Mouse (Mus musculus) spleen, postnatal 4 days (tissue): ENCODE measurements around the gene Nsg2.

Experiments
- DNase-seq, 2 experiments: peaks; one replicate each; pipeline ENCODE4 v3.0.0; 2022; ENCODE audit warnings: low spot score in 2 of 2

Gene Nsg2

GRCm38 (mm10) chr11:32075163-32075562, 74.9 kb downstream of the Nsg2 start:
- no peak for DNase-seq

DNA sequence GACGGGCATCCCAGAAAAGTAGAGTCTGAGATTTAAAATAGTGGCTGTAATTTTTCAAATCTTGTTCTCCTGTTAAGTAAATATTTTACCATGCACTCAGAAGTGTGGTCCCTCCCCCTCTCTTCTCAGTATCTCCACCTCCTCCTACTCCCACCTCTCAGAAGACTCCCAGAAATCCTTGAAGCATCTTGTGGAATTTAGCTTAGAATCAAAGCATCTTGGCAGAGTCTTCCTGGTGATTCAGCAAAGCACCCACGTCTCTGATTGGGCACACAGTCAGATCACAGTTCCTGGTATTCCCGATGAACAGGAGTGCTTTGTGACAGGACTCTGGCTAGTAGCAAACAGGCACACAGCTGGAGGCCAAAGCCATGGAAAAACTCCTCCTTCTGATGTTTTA, 83.2 kb downstream of the Nsg2 start:
- no peak for DNase-seq

- no peak for DNase-seq
These were observed 86.3 kb downstream of the Nsg2 start for GRCm38 (mm10) chr11:32086525-32086924.

DNA sequence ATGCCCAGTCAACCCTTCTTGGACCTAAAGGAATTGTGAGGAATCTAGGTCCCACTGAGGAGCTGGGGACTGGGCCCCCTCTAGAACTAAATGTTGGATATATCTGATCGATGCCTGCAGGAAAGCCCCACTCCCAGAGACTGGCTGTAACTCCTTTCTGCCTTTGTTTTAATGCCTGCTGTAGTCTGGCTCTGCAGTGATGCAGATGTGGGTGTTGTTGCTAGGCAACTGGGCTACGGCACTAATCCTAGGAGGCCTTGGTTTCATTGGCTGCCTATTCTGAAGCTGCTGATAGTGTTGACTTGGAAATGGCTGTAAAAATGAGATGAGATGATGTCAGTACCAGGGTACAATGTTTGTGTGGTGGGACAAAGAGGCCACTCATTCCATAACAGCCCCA, 87.1 kb downstream of the Nsg2 start:
- no peak for DNase-seq

GRCm38 (mm10) chr11:32087779-32088442, 87.6 kb downstream of the Nsg2 start:
- DNase-seq = no peak

DNA sequence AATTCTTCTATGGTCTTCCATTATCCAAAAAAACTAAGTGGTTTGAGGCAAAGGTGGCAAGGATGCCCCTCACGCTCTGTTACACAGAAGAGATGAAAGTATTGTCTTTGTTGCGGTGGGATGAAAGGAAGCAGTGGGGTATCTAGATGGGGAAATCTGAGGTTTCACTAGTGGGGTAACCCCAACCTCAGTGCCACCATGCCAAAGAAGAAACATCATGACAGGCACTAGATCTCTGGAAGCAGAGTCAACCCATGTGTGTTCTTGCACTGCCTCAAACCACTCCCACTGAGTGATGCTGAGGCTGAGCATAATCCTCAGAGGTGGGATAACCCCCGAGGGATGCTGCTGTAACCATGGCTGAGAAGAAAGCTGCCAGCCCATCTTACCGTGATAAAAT, 95.5 kb downstream of the Nsg2 start:
- DNase-seq = no peak

- no peak for DNase-seq
These were observed 96.1 kb downstream of the Nsg2 start for GRCm38 (mm10) chr11:32096346-32096745.

DNA sequence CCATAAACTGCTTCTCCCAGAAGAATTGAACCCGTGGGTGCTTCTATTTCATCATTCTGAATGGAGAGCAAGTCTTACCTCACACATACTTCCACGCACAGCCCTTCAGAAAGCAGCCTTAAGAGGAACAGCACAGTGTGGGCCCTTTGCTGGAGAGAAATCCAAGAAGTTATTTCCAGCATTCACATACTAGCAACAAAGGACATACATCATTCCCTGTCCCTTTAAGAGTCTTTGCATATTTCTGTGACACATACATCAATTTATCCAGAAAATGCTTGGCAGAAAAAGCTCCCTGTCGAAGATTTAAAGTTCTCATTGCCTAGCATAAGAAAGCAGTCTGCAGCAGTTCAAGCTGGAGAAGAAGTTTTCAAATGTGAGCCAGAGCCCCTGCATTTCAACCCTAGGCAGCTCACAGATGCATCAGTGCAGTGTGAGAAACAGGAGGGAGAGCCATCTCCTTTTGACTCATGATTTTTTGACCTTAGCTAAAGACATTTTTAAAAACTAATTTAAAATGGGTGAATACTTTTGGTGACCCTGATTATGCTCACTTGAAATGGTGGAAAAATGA, 100.9 kb downstream of the Nsg2 start:
- DNase-seq = no peak

- DNase-seq = no peak
These were observed 102.7 kb downstream of the Nsg2 start for GRCm38 (mm10) chr11:32102976-32103375.

DNA sequence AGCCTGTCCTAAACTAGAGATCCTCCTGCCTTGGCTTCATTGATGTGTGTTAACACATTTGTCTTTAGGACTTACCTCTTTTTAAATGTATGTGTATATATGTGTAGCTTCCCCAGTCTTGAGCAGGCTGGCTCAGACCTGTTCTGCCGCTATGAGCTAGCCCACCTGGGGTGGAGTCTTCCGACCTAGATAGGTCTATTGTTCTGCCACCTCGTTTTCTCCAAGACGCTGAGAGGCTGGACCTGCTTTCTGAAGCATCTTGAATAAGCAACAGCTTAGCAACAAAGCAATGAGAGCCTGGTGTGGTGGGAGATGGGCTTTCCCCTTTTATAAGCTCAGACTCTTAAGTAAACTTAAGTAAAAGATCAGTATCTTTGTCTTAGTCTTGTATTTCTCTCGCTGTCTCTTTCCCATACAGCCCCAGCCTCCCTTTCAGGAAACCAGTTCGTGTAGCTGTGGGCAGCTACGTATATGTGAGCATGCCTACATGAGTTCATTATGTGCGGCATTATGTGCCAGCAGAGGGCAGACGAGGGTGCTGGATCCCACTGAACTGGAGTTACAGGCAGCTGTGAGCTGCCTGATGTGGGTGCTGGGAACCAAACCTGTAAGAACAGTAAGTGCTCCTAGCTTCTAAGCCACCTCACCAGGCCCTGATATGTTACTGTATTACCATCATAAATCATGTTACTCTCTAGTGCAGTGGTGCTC, 104.3 kb downstream of the Nsg2 start:
- no peak for DNase-seq

DNA sequence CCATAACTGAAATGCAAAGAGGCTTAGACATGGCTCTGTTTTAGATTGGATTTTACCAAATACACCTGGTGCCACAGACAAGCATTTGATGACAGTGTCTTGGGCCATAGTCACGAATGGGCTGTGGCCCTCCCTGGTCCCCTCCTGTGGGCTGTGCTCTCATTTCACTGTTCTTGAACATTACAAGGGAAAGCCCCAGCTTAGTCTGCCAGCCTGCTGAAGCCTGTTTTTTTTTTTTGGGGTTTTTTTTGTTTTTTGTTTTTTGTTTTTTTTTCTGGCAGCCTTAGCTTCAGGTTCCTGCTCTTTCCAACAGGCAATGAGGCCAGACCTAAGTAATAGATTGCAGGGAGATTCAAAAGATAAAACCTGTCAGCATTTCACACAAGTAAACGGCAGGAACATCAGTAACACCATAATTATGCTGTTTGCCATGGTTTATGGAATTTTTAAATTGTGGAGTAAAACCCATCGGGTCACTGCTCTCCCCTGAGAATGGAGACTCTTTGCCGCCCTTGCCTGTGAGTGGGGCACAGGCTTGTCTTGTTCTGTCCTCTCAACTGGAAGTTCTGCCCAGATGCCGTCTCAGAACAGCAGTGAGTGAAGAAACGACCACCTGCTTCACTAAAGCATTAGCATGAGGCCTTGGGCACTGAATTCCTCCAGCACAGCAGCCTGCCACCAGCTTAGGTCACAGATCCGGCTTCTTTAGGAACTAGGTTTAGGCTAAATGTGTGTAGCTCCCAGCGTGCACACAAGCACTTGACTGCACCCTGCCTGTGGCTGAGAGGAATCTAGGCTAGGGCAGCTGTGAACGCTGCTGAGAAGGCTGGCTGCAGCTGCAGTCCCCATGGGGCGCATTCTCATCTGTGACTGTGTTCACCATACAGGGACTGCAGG, 105.7 kb downstream of the Nsg2 start:
- no peak for DNase-seq

- no peak for DNase-seq
These were observed 106.4 kb downstream of the Nsg2 start for GRCm38 (mm10) chr11:32106647-32106985.

DNA sequence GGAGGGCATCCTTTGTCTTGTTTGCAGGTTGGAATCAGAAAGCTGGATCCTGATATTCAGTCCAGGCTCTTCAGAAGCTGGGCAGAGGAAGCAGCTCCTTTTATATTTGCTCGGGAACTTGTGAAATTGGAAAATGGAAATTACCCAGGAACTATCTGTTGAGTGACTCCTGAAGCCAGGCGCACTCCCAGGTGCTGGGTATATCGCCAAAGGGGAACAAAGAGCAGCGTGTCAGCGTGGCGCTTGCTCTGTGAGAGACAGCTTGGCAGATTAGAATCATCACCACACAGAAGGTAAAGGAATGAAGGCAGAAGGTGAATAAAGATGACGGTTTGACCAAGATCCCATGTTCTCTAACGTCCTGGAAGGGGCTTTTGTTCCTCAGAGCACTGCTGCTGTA, 108.2 kb downstream of the Nsg2 start:
- DNase-seq = no peak
